Mouse (Mus musculus) stomach, embryonic 14.5 days (tissue): ENCODE measurements at regions not wholly inside any gene's neighbourhood (a gene's known extent, or its start where the extent isn't known, plus 50 kb on each side); places are given as distances from the start of the nearest gene placed in this dataset.

Source experiments
- ATAC-seq: fragments of 200-750 bp; cut with Nextera tagmentation; 2 replicates; pipeline ENCODE4 v1.8.0; 2017; ENCODE audit warnings: low read depth, moderate TSS enrichment; ENCODE audit not compliant: insufficient number of reproducible peaks, insufficient read depth, low FRiP score
- H3K27ac ChIP-seq: fragments of 300-500 bp; sonication (generic); 2 replicates; pipeline ENCODE4 v1.5.1; 2014; ENCODE audit warnings: mild to moderate bottlenecking, low read length, moderate library complexity, mixed read lengths
- H3K27me3 ChIP-seq: fragments of 300-500 bp; sonication (generic); 2 replicates; pipeline ENCODE4 v1.6.1; 2014; ENCODE audit warnings: low read length, control low read depth, mixed read lengths; ENCODE audit not compliant: control insufficient read depth, insufficient read depth
- H3K36me3 ChIP-seq: fragments of 300-500 bp; sonication (generic); 2 replicates; pipeline ENCODE4 v1.6.1; 2014; ENCODE audit warnings: mild to moderate bottlenecking, control low read depth, low read length, moderate library complexity, mixed read lengths; ENCODE audit not compliant: control insufficient read depth, insufficient read depth
- H3K4me1 ChIP-seq: fragments of 300-500 bp; sonication (generic); 2 replicates; pipeline ENCODE4 v1.6.1; 2014; ENCODE audit warnings: low read length, control low read depth, mixed read lengths; ENCODE audit not compliant: control insufficient read depth, insufficient read depth
- H3K4me2 ChIP-seq: fragments of 300-500 bp; sonication (generic); replicated peaks from 2 replicates; pipeline ENCODE4 v1.6.1; 2014; ENCODE audit warnings: low read depth, low read length, control low read depth
- H3K4me3 ChIP-seq: fragments of 300-500 bp; sonication (generic); 2 replicates; pipeline ENCODE4 v1.5.1; 2014; ENCODE audit warnings: low read depth, low read length, control low read depth
- H3K9ac ChIP-seq: fragments of 300-500 bp; sonication (generic); replicated peaks from 2 replicates; pipeline ENCODE4 v1.6.1; 2014; ENCODE audit warnings: low read depth, mild to moderate bottlenecking, control low read depth, low read length, moderate library complexity, mixed read lengths
- H3K9me3 ChIP-seq: fragments of 300-500 bp; sonication (generic); 2 replicates; pipeline ENCODE4 v1.6.1; 2016; ENCODE audit warnings: low read depth, low read length, control low read depth; ENCODE audit not compliant: control insufficient read depth
- WGBS: fragments of 180-500 bp; shearing (Covaris S2); extraction: QIAGEN DNeasy Blood & Tissue Kit; methylation state at CpG from one replicate; pipeline ENCODE4 v1.1.7; 2014; 5-methylcytosine and 5-hydroxymethylcytosine counted together

DNA sequence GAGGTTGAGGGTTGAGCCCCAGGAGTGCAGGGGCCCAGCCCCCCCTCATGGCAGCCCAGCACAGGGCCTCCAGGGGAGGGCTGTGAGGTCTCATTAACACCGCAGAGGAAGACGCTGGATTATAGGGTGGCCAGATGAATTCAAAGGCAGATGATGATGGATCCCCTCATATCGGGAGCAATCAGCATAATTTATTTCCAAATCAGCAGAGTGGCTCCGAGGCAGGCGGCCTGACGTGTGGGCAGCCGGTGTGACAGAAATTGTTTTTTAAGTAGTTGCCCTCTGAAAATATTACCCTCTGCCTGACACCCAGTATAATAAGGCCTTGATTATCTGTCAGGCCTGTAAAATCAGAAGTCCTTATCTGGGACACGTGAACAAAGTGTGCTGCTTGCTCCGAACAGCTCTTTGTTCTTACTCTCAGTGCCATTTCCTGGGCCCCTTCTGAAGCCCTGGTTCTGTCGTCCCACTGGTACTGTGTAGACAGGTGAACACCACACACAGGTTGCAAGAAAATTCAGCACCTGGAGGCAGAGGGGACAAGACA is 303.0 kb upstream of the Rnf32 start:
- no peaks in the 10 kb centered on the region for H3K27me3 ChIP-seq
- H3K4me1 ChIP-seq, result no peaks in the 10 kb centered on the region
- no peak overlapping the region for H3K4me2 ChIP-seq
- H3K9me3 ChIP-seq, result no peaks in the 10 kb centered on the region
- no peak overlapping the region for H3K27ac ChIP-seq
- WGBS, result 42% methylated on average over 10 of the region's 10 CpGs
- no peak for ATAC-seq
- H3K36me3 ChIP-seq, result no peaks in the 10 kb centered on the region
- no peak overlapping the region for H3K4me3 ChIP-seq
- H3K9ac ChIP-seq, result no peak overlapping the region

DNA sequence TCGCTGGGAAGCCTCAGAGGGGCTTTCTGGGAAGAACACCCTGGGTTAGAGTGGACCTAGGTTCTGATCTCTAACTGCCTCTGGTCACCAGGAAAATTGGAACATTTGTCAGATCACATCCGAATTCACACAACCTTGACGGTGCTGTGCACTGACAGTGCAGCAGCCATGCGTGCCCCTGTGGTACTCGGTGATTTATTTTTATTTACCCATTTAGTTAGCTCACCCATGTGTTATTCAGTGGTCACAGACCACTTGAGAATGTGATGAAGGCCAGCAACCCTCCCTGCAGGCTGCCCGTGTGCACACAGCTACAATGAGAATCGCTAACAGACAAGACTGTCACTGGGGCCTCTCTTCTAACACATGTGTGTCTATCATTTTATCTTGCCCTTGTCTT is 303.8 kb upstream of the Rnf32 start:
- Histone ChIP-seq H3K27ac (no peak overlapping the region), H3K4me1 (no peaks in the 10 kb centered on the region), H3K27me3 (no peaks in the 10 kb centered on the region), H3K9ac (no peak overlapping the region), H3K4me3 (no peak overlapping the region), H3K36me3 (no peaks in the 10 kb centered on the region), H3K9me3 (no peaks in the 10 kb centered on the region), H3K4me2 (no peak overlapping the region)
- ATAC-seq, result no peak
- 74% methylated on average over 7 of the region's 7 CpGs for WGBS

DNA sequence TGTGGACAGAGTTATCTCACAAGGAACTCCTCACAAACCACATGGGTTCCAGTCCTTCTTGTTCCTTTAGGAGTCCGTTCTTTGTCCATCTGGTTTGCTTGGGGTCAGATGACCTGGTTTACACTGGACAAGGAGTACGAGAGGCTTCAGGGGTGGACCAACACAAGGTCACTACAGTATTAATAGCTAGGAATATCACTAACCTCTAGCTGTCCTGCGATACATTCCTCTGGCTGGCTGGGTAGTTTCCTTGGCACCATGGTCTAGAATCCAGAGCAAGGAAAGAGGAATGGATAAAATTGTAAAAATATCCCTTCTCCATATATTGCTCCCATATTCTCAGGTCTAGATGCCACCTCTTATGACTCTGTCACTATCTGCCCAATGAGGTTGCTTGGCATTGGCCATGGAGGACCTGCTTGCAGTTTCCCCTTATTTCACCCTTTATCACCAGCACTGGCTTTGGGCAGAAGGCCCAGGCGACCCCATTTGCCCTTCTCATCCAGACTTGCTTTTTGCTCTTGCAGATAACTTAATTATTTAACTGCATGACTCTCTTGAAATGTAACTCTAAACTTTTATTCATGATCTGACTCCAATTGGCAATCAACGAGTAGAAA is 310.9 kb upstream of the Rnf32 start:
- WGBS, result 83% methylated on average over 5 of the region's 5 CpGs
- ATAC-seq, result no peak
- Histone ChIP-seq H3K4me1 (no peaks in the 10 kb centered on the region), H3K27ac (no peak overlapping the region), H3K4me3 (no peak overlapping the region), H3K36me3 (no peaks in the 10 kb centered on the region), H3K9me3 (no peaks in the 10 kb centered on the region), H3K27me3 (no peaks in the 10 kb centered on the region), H3K4me2 (no peak overlapping the region), H3K9ac (no peak overlapping the region)

DNA sequence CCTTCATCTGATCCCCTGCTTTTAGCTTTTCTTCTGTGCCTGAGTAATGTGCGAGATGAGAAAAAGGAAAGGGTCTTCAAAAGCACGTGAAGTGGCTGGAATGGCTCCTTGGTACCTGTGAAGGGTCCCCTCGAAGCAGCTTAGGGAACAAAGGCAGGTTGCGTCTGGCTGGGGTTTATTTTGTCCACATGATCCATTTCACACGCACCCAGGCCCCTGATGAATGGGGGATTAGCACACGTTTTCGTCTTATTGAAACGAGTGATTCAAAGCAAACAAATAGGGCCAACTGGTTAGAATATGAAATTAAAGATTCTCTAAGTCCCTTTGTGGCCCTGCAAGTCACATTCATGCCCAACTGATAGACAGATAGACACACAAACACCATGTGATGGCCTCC is 319.6 kb upstream of the Rnf32 start:
- no peaks in the 10 kb centered on the region for H3K9me3 ChIP-seq
- H3K36me3 ChIP-seq, result no peaks in the 10 kb centered on the region
- H3K27me3 ChIP-seq, result no peaks in the 10 kb centered on the region
- no peak overlapping the region for H3K4me2 ChIP-seq
- ATAC-seq, result no peak
- H3K27ac ChIP-seq, result no peak overlapping the region
- WGBS, result 63% methylated on average over 8 of the region's 8 CpGs
- no peak overlapping the region for H3K9ac ChIP-seq
- no peak overlapping the region for H3K4me3 ChIP-seq
- H3K4me1 ChIP-seq, result no peaks in the 10 kb centered on the region

DNA sequence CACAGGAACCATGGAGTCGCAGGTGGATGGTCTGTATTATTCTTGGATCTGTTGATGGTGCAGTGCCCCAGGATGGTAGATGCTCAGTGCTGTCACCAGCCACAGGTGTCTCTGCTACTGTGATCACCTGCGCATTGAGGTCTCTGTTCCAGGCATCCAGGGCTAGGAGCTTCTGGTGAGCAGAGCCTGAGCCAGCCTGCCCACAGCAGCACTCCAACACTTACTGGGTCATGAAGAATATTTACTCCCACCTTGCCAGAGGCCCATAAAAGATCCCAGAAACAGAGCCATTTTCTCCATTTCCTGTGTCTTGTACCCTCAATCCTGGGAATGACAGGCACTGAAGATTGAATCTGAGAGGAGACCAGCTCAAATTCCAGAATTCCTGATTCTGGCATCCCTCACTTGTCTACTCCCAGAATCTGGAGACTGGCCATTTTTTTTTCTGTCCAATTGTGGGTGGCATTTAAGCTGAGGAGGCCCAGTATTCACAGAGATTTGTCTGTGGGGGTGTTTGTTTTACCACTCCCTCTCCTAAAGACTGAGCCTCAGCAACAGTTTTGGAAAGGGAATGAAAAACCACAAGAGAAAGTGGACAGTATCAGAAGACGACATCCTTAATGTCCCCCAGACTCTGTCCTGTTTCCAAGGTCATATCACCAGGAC is 322.1 kb upstream of the Rnf32 start:
- 92% methylated on average over 3 of the region's 3 CpGs for WGBS
- H3K27me3 ChIP-seq, result no peaks in the 10 kb centered on the region
- no peak overlapping the region for H3K4me2 ChIP-seq
- ATAC-seq, result no peak
- no peak overlapping the region for H3K4me3 ChIP-seq
- no peaks in the 10 kb centered on the region for H3K4me1 ChIP-seq
- H3K36me3 ChIP-seq, result no peaks in the 10 kb centered on the region
- no peak overlapping the region for H3K9ac ChIP-seq
- no peak overlapping the region for H3K27ac ChIP-seq
- no peaks in the 10 kb centered on the region for H3K9me3 ChIP-seq

DNA sequence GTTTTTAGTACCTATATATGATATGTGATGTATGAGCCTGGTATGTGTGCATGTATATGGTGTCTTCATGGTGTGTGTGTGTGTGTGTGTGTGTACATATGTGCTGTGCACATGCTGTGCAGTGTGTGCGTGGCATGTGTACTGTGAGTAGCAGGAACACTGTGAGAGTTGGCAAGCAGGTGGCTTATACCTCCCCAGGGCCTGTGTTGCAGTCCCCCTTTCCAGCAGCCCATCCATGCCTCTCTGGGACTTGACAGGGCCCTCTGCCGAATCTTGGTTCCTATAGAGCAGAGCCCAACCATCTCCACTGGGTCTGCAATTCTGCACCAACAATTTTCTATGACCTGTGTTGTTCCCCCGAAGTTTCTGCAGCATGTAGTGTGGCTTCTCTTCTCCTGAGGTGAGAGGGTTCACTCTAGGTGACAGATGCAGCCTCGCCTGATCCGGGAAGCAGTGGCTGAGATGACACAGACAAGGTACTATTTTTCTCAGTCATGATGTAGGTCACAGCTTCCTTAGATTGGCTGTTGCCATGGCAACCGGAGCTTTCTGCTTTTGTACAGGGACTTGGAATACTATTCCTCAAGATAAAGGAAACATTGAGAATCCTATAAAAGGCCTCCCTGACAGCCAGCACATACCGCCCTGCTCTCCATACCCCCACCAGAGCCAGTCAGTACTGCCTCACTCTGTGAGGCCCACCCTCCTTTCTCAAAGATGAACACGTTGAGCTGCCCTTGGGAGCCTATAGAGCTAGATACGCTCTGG is 336.0 kb upstream of the Rnf32 start:
- Histone ChIP-seq H3K4me1 (no peaks in the 10 kb centered on the region), H3K27me3 (no peaks in the 10 kb centered on the region), H3K9me3 (no peaks in the 10 kb centered on the region), H3K4me3 (no peak overlapping the region), H3K9ac (no peak overlapping the region), H3K36me3 (no peaks in the 10 kb centered on the region), H3K4me2 (no peak overlapping the region), H3K27ac (no peak overlapping the region)
- no peak for ATAC-seq
- WGBS, result 67% methylated on average over 9 of the region's 9 CpGs

DNA sequence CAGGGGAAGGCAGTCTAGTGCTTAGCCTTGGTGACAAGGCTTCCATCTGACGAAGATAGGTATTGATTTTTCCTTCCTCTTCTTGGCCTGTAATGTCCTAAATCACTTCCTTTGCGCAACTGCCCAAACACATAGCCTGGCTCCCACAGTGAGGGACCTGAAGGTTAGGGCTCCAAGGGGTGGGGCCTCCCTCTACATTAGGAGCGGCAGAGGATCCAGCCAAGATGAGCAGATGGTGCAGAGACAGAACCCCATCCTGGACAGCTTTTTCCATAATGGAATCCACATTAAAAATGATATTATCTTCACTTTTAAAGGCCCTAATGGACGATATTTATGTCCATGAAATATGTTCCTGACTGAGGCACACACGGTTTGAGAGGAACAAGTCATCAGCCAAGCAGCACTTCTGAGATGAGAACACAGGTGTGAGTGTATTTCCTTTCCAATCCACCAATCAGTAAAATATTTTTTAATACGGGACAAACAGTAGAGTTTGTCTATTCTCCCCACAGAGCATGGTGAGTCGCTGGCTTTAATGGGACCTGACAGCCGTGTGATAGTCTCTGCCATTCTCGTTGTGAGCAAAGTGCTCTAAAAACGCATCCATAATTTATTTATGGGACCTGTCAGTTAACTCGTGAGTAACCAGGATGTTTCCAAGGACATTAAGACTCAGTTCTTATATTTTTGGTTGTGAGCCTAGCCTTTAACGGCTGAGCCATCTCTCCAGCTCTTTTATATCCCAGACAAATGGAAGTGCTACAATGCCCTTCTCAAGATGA is 357.5 kb upstream of the Rnf32 start:
- Histone ChIP-seq H3K27me3 (no peaks in the 10 kb centered on the region), H3K9me3 (no peaks in the 10 kb centered on the region), H3K4me2 (no peak overlapping the region), H3K4me1 (no peaks in the 10 kb centered on the region), H3K4me3 (no peak overlapping the region), H3K36me3 (no peaks in the 10 kb centered on the region), H3K9ac (no peak overlapping the region), H3K27ac (no peak overlapping the region)
- no peak for ATAC-seq
- 70% methylated on average over 12 of the region's 12 CpGs for WGBS

DNA sequence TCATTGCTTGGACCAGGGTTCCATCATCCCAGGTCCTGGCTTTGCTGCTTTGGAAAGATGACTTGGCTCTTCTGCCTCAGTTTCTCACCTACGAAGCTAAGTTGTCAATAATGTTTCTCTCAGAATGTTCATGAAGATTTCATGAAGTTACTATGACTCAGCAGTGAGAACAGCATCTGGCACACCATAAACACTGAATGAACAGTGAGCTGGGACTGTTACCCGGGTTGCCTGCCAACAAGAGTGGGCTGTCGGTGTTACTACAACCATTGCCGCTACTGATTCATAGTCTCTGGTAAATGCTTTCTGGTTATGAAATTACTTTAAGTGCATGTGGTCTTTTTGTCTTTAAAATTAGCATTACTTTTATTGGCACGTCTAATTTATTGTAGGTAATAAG is 352.0 kb upstream of the Shh start:
- Histone ChIP-seq H3K4me3 (no peak overlapping the region), H3K9ac (no peak overlapping the region), H3K9me3 (no peaks in the 10 kb centered on the region), H3K27ac (no peak overlapping the region), H3K4me2 (no peak overlapping the region), H3K27me3 (no peaks in the 10 kb centered on the region), H3K36me3 (no peaks in the 10 kb centered on the region), H3K4me1 (no peaks in the 10 kb centered on the region)
- no peak for ATAC-seq
- 89% methylated on average over 5 of the region's 5 CpGs for WGBS
